Mouse (Mus musculus) C2C12 (cell line): ENCODE measurements around the gene Isl1. TPM values are rescaled to one million over a fixed set of nuclear protein-coding genes. Genes with fewer than 3 reads are reported as not detected.

Experiments used
- H3K27me3 ChIP-seq: one replicate; pipeline ENCODE4 v1.6.1; 2011; ENCODE audit not compliant: control insufficient read depth, insufficient read depth, insufficient read length
- H3K36me3 ChIP-seq: one replicate; pipeline ENCODE4 v1.6.1; 2011; ENCODE audit not compliant: control insufficient read depth, insufficient read depth
- H3K4me3 ChIP-seq: one replicate; pipeline ENCODE4 v1.5.1; 2011; ENCODE audit warnings: mild to moderate bottlenecking, control low read depth; ENCODE audit not compliant: poor library complexity, insufficient read depth, severe bottlenecking
- H3K79me2 ChIP-seq: one replicate; pipeline ENCODE4 v1.6.1; 2011; ENCODE audit not compliant: control insufficient read depth, insufficient read depth
- H3K79me3 ChIP-seq: one replicate; pipeline ENCODE4 v1.6.1; 2011; ENCODE audit warnings: low read depth, control low read depth
- H3ac ChIP-seq: one replicate; pipeline ENCODE3; 2011; ENCODE audit warnings: low read depth; ENCODE audit not compliant: control insufficient read depth, insufficient read length
- CEBPB ChIP-seq: IDR thresholded peaks from one replicate; pipeline ENCODE4 v1.6.1; 2011; ENCODE audit warnings: low read depth, mild to moderate bottlenecking, control low read depth, moderate library complexity
- CTCF ChIP-seq: IDR thresholded peaks from one replicate; pipeline ENCODE4 v1.5.1; 2011; ENCODE audit not compliant: control insufficient read depth, insufficient read depth, insufficient read length
- FOSL1 ChIP-seq: IDR thresholded peaks from one replicate; pipeline ENCODE4 v1.8.0; 2011; ENCODE audit warnings: mild to moderate bottlenecking, low read length; ENCODE audit not compliant: poor library complexity, insufficient read depth, severe bottlenecking
- MAX ChIP-seq: IDR thresholded peaks from one replicate; pipeline ENCODE4 v1.6.1; 2011; ENCODE audit warnings: mild to moderate bottlenecking, control low read depth
- MYOD1 ChIP-seq: IDR thresholded peaks from one replicate; pipeline ENCODE4 v1.6.1; 2011; ENCODE audit warnings: low read depth; ENCODE audit not compliant: control insufficient read depth, insufficient read length
- MYOG ChIP-seq: IDR thresholded peaks from one replicate; pipeline ENCODE4 v1.6.1; 2011; ENCODE audit not compliant: control insufficient read depth, insufficient read length; ENCODE audit errors: extremely low read depth
- USF1 ChIP-seq: IDR thresholded peaks from one replicate; pipeline ENCODE4 v1.6.1; 2011; ENCODE audit warnings: low read depth, mild to moderate bottlenecking, control low read depth, moderate library complexity
- polyA plus RNA-seq: library from polyadenylated mRNA; unstranded; fragments of >200 nt; fragmentation: generic; extraction: Trizol; gene quantifications from one replicate; pipeline ENCODE4 v1.2.1, GENCODE M21; 2012; ENCODE audit warnings: missing spikeins

Isl1 gene
- polyA plus RNA-seq, 1 experiment: 1.3 TPM

DNA sequence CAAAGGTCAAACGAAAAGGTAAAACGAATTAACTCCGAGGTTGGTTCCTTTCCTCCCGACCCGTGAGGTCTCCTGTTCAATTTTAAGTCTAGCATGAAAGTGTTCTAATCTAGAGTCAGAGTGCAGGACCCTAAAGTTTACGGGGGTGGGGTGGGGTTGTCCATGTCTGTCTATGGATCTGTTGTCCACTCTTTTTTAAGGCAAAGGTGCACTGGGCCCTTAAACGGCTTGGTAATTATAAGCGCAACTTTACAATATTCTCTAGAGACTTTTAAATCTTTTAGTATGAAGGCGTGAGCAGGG is 925 bp upstream of the Isl1 start:
- Histone ChIP-seq H3K4me3 (no peak overlapping the region), H3K79me2 (no peaks in the 10 kb centered on the region), H3K36me3 (no peaks in the 10 kb centered on the region), H3ac (no peak overlapping the region), H3K79me3 (no peaks in the 10 kb centered on the region), H3K27me3 (no peaks in the 10 kb centered on the region)
- no peak for TF ChIP-seq CTCF
- no peak for TF ChIP-seq MAX
- TF ChIP-seq FOSL1: no peak
- TF ChIP-seq MYOG: no peak
- TF ChIP-seq MYOD1: no peak
- no peak for TF ChIP-seq CEBPB
- no peak for TF ChIP-seq USF1

DNA sequence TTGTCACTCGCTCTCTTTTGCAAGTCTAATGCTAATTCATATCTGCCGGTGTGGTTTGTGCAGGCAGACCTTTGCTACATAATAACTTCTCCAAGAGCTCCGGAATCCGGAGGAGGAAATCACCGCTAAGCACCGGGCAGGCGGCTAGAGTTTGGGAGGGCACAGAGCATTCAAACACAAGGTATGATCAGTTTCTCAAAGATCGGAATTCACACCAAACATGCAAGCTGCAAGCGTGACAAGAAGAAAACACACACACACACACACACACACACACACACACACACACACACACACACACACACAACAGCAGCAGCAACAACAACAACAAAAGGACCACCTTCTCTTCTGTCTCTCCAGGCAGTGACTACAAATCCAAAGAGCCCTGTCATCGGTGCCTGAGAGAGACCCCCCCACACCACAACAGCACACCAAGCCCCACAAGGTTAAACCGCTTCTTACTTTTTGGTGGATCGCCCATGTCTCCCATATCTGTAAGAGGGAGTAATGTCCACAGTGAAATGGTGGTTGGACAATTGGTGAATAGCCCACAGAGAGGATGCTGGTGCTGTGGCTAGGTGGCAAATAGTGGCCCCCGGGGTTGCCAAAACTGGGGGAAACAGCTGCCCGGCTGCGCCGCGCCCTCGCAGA is 431 bp downstream of the Isl1 start:
- H3K79me3 ChIP-seq: no peaks in the 10 kb centered on the region
- no peak for TF ChIP-seq FOSL1
- no peak for TF ChIP-seq CEBPB
- no peaks in the 10 kb centered on the region for H3K36me3 ChIP-seq
- peak overlapping the region; percentile 14 for H3K4me3 ChIP-seq
- no peak overlapping the region for H3ac ChIP-seq
- no peaks in the 10 kb centered on the region for H3K79me2 ChIP-seq
- no peaks in the 10 kb centered on the region for H3K27me3 ChIP-seq

- no peak for TF ChIP-seq USF1
- TF ChIP-seq MYOG: no peak
- no peak for TF ChIP-seq CEBPB
- H3K36me3 ChIP-seq: no peaks in the 10 kb centered on the region
- no peaks in the 10 kb centered on the region for H3K79me2 ChIP-seq
- no peaks in the 10 kb centered on the region for H3K79me3 ChIP-seq
- H3K27me3 ChIP-seq: no peaks in the 10 kb centered on the region
- H3K4me3 ChIP-seq: no peak overlapping the region
- no peak overlapping the region for H3ac ChIP-seq
These were observed 1.2 kb downstream of the Isl1 start for GRCm38 (mm10) chr13:116308121-116308932.

- H3K36me3 ChIP-seq: no peaks in the 10 kb centered on the region
- no peaks in the 10 kb centered on the region for H3K79me3 ChIP-seq
- H3K79me2 ChIP-seq: no peaks in the 10 kb centered on the region
- TF ChIP-seq USF1 (no peak), CTCF (no peak), CEBPB (no peak), MYOD1 (no peak), FOSL1 (no peak), MAX (no peak), MYOG (no peak)
- H3ac ChIP-seq: no peak overlapping the region
- H3K27me3 ChIP-seq: no peaks in the 10 kb centered on the region
- no peak overlapping the region for H3K4me3 ChIP-seq
These were observed 2.9 kb downstream of the Isl1 start for GRCm38 (mm10) chr13:116306591-116306990.

DNA sequence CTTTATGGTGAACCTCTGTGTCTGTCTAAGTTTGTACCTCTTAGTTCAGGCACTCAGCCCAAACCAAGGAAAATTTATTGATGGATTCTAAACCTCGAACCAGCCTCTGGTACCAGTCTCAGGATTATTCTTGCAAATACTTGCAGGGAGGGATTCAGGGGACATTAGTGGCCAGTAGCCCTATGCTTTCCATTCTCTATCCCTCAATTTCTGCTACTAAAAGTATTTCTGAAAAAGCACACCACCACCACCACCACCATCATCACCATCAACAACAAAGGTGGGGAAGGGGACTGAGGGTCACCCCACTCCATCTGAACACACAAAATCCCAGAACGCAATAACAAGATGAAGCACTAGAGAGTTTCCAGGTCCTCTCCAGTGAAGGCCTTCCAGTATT is 3.8 kb downstream of the Isl1 start:
- no peak overlapping the region for H3ac ChIP-seq
- H3K79me2 ChIP-seq: no peaks in the 10 kb centered on the region
- no peaks in the 10 kb centered on the region for H3K79me3 ChIP-seq
- no peak overlapping the region for H3K4me3 ChIP-seq
- no peak for TF ChIP-seq MYOG
- no peak for TF ChIP-seq USF1
- TF ChIP-seq CTCF: no peak
- no peak for TF ChIP-seq MYOD1
- TF ChIP-seq FOSL1: no peak
- no peak for TF ChIP-seq CEBPB
- TF ChIP-seq MAX: no peak
- no peaks in the 10 kb centered on the region for H3K36me3 ChIP-seq
- no peaks in the 10 kb centered on the region for H3K27me3 ChIP-seq

GRCm38 (mm10) chr13:116304713-116305470 is 4.6 kb downstream of the Isl1 start:
- no peaks in the 10 kb centered on the region for H3K79me2 ChIP-seq
- no peak overlapping the region for H3ac ChIP-seq
- no peak overlapping the region for H3K4me3 ChIP-seq
- no peaks in the 10 kb centered on the region for H3K79me3 ChIP-seq
- TF ChIP-seq CEBPB: no peak
- no peak for TF ChIP-seq MYOD1
- no peak for TF ChIP-seq FOSL1
- no peak for TF ChIP-seq MAX
- no peaks in the 10 kb centered on the region for H3K27me3 ChIP-seq
- no peaks in the 10 kb centered on the region for H3K36me3 ChIP-seq
